Mouse (Mus musculus) myocyte (in vitro differentiated cells): ENCODE results near the gene Blvrb.

Experiments
- CEBPB ChIP-seq: IDR thresholded peaks from 2 replicates; pipeline ENCODE4 v1.6.1; 2011; ENCODE audit warnings: mild to moderate bottlenecking, moderate library complexity; ENCODE audit not compliant: poor library complexity, insufficient read depth, severe bottlenecking
- E2F4 ChIP-seq: IDR thresholded peaks from one replicate; pipeline ENCODE4 v1.6.1; 2011; ENCODE audit warnings: mild to moderate bottlenecking, control low read depth, moderate library complexity; ENCODE audit not compliant: insufficient read depth
- MAX ChIP-seq: IDR thresholded peaks from one replicate; pipeline ENCODE4 v1.6.1; 2011; ENCODE audit warnings: low read depth, mild to moderate bottlenecking, control low read depth
- MYOD1 ChIP-seq, 3 experiments: IDR thresholded peaks; one replicate each; pipeline ENCODE4 v1.6.1; 2011; ENCODE audit warnings: control low read depth in 2 of 3, low read depth in 2 of 3, mild to moderate bottlenecking in 2 of 3, moderate library complexity in 1 of 3; ENCODE audit not compliant: insufficient read length in 2 of 3, control insufficient read depth in 1 of 3
- MYOG ChIP-seq, 3 experiments: IDR thresholded peaks; one replicate each; pipeline ENCODE4 v1.6.1; 2011; ENCODE audit warnings: control low read depth in 2 of 3, low read depth in 2 of 3, mild to moderate bottlenecking in 2 of 3; ENCODE audit not compliant: insufficient read length in 2 of 3, control insufficient read depth in 1 of 3, insufficient read depth in 1 of 3
- POLR2A ChIP-seq: IDR thresholded peaks from one replicate; pipeline ENCODE4 v1.6.1; 2011; ENCODE audit warnings: low read depth, mild to moderate bottlenecking, control low read depth, moderate library complexity; ENCODE audit not compliant: insufficient read length
- REST ChIP-seq: IDR thresholded peaks from one replicate; pipeline ENCODE4 v1.6.1; 2011; ENCODE audit warnings: mild to moderate bottlenecking, control low read depth, moderate library complexity; ENCODE audit not compliant: insufficient read depth, insufficient read length
- SRF ChIP-seq: IDR thresholded peaks from one replicate; pipeline ENCODE4 v1.6.1; 2011; ENCODE audit warnings: low read depth; ENCODE audit not compliant: control insufficient read depth, insufficient read length
- TCF12 ChIP-seq: IDR thresholded peaks from one replicate; pipeline ENCODE4 v1.6.1; 2011; ENCODE audit warnings: mild to moderate bottlenecking, control low read depth; ENCODE audit not compliant: poor library complexity, insufficient read depth, severe bottlenecking
- TCF3 ChIP-seq: IDR thresholded peaks from one replicate; pipeline ENCODE4 v1.6.1; 2011; ENCODE audit warnings: low read depth, control low read depth; ENCODE audit not compliant: insufficient read length
- USF1 ChIP-seq: IDR thresholded peaks from one replicate; pipeline ENCODE4 v1.6.1; 2011; ENCODE audit warnings: low read depth, mild to moderate bottlenecking, control low read depth, moderate library complexity

DNA sequence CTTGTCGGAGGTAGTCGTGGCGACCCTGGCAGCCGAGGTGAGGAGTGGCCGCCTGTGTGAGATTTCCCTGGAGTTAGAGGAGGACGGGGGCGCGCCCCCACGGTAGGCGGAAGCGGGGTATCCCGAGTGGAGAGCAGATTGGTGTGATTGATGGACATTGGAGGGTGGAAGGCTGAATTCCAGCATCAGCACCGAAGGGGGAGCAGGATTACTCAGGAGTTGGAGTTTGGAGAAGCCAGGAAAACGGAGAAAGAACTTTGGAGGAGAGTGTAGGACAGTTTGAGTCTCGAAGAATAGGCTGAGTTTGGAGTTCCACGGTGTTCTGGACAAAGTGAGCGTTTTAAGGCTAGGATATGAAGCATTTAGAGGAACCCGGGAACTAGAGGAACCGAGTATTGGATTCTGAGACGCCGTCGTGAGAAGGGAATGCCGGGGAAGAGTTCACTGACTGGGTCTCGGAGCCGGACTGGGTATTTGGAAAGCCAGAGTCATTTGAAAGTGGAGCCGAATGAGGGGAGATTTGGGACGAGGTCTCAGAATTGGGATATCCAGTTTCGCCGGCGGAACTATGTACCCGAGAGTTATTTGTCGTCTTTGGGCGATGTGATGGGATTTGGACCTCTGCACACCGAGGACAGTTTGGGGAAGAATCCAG is 26.2 kb downstream of the Blvrb start:
- TF ChIP-seq E2F4 (no peak), POLR2A (peak; percentile 86), MYOD1 (IDR thresholded peaks at IDR 0.05; ENCODE audit: control insufficient read depth in 1 of 3, insufficient read length in 2 of 3, low read depth in 2 of 3) (no peak), USF1 (no peak), MYOG (IDR thresholded peaks at IDR 0.05; ENCODE audit: control insufficient read depth in 1 of 3, insufficient read depth in 1 of 3, insufficient read length in 2 of 3, low read depth in 2 of 3) (no peak), MAX (no peak), TCF3 (no peak), SRF (no peak), REST (no peak), CEBPB (no peak), TCF12 (no peak)
